Mouse (Mus musculus) heart, embryonic 10.5 days (tissue): ENCODE measurements at regions not wholly inside any gene's neighbourhood (a gene's known extent, or its start where the extent isn't known, plus 50 kb on each side); places are given as distances from the start of the nearest gene placed in this dataset.
A peak's percentile ranks its signal among the peaks of the same experiment; 100 is the strongest.
"Not testable (repeated sequence)": the region's sequence is repeated elsewhere in the genome, so short reads cannot be mapped to it uniquely, and the experiment has no call there.

Experiments
- DNase-seq: peaks from one replicate; pipeline ENCODE4 v3.0.0-alpha.2; 2017; ENCODE audit warnings: low spot score
- H3K27ac ChIP-seq: fragments of 300-500 bp; sonication (generic); 2 replicates; pipeline ENCODE4 v1.5.1; 2016; ENCODE audit warnings: mild to moderate bottlenecking
- H3K27me3 ChIP-seq: fragments of 300-500 bp; sonication (generic); 2 replicates; pipeline ENCODE4 v1.6.1; 2016; ENCODE audit warnings: mild to moderate bottlenecking; ENCODE audit not compliant: poor library complexity, insufficient read depth, severe bottlenecking
- H3K36me3 ChIP-seq: fragments of 300-500 bp; sonication (generic); 2 replicates; pipeline ENCODE4 v1.6.1; 2016; ENCODE audit warnings: mild to moderate bottlenecking, moderate library complexity
- H3K4me1 ChIP-seq: fragments of 300-500 bp; sonication (generic); 2 replicates; pipeline ENCODE4 v1.6.1; 2016; ENCODE audit warnings: mild to moderate bottlenecking
- H3K4me3 ChIP-seq: fragments of 300-500 bp; sonication (generic); 2 replicates; pipeline ENCODE4 v1.5.1; 2016; ENCODE audit warnings: mild to moderate bottlenecking, moderate library complexity
- H3K9me3 ChIP-seq: fragments of 300-500 bp; sonication (generic); 2 replicates; pipeline ENCODE4 v1.6.1; 2016; ENCODE audit warnings: mild to moderate bottlenecking, moderate library complexity
- WGBS: fragments of 180-500 bp; shearing (Covaris S2); methylation state at CpG from one replicate; pipeline ENCODE4 v1.1.7; 2016; 5-methylcytosine and 5-hydroxymethylcytosine counted together

- no peak for DNase-seq
- Histone ChIP-seq H3K4me1 (peaks cover 9% of the 10 kb centered on the region; the same call in 1 of the 2 replicates), H3K4me3 (peak overlapping the region; percentile 40; the same call in 1 of the 2 replicates), H3K36me3 (no peaks in the 10 kb centered on the region), H3K27me3 (no peaks in the 10 kb centered on the region), H3K27ac (peak overlapping the region; percentile 70; the same call in 1 of the 2 replicates), H3K9me3 (no peaks in the 10 kb centered on the region)
- WGBS: 19% methylated on average over 2 of the region's 2 CpGs
Observed at GRCm38 (mm10) chr11:25057543-25057942, 979.7 kb downstream of the Bcl11a start.

GRCm38 (mm10) chr11:25063042-25063441 is 985.2 kb downstream of the Bcl11a start:
- 49% methylated on average over 4 of the region's 4 CpGs for WGBS
- DNase-seq: no peak

GRCm38 (mm10) chr11:25063978-25064377 is 986.1 kb downstream of the Bcl11a start:
- WGBS: 46% methylated on average over 2 of the region's 2 CpGs
- no peaks in the 10 kb centered on the region for H3K4me1 ChIP-seq
- H3K27me3 ChIP-seq: no peaks in the 10 kb centered on the region
- no peak for DNase-seq
- H3K9me3 ChIP-seq: no peaks in the 10 kb centered on the region
- H3K27ac ChIP-seq: no peak overlapping the region
- no peaks in the 10 kb centered on the region for H3K36me3 ChIP-seq
- no peak overlapping the region for H3K4me3 ChIP-seq

More at GRCm38 (mm10) chr11:25063042-25063441, 985.2 kb downstream of the Bcl11a start:
- H3K4me3 ChIP-seq: no peak overlapping the region
- H3K27me3 ChIP-seq: no peaks in the 10 kb centered on the region
- no peak overlapping the region for H3K27ac ChIP-seq
- no peaks in the 10 kb centered on the region for H3K9me3 ChIP-seq
- no peaks in the 10 kb centered on the region for H3K4me1 ChIP-seq
- H3K36me3 ChIP-seq: no peaks in the 10 kb centered on the region

- 92% methylated on average over 3 of the region's 3 CpGs for WGBS
- H3K4me3 ChIP-seq, H3K27ac ChIP-seq, H3K27me3 ChIP-seq, H3K9me3 ChIP-seq, DNase-seq, H3K4me1 ChIP-seq, H3K36me3 ChIP-seq: not testable (repeated sequence)
Observed at GRCm38 (mm10) chr11:25099976-25100375, 1022.1 kb downstream of the Bcl11a start.

GRCm38 (mm10) chr11:25104432-25104831 is 1026.6 kb downstream of the Bcl11a start:
- Histone ChIP-seq H3K36me3 (no peaks in the 10 kb centered on the region), H3K4me1 (no peaks in the 10 kb centered on the region), H3K27me3 (no peaks in the 10 kb centered on the region), H3K9me3 (no peaks in the 10 kb centered on the region), H3K27ac (no peak overlapping the region), H3K4me3 (no peak overlapping the region)
- 69% methylated on average over 8 of the region's 8 CpGs for WGBS
- no peak for DNase-seq

GRCm38 (mm10) chr11:25124458-25124857 is 1046.6 kb downstream of the Bcl11a start:
- Histone ChIP-seq H3K27ac (no peak overlapping the region), H3K4me1 (no peaks in the 10 kb centered on the region; the same call in 1 of the 2 replicates), H3K27me3 (no peaks in the 10 kb centered on the region), H3K9me3 (no peaks in the 10 kb centered on the region), H3K36me3 (no peaks in the 10 kb centered on the region), H3K4me3 (no peak overlapping the region)
- WGBS: 50% methylated on average over 2 of the region's 2 CpGs
- no peak for DNase-seq

GRCm38 (mm10) chr11:25142226-25142625 is 1064.4 kb downstream of the Bcl11a start:
- no peaks in the 10 kb centered on the region for H3K27me3 ChIP-seq
- H3K27ac ChIP-seq: no peak overlapping the region
- H3K36me3 ChIP-seq: no peaks in the 10 kb centered on the region
- H3K9me3 ChIP-seq: no peaks in the 10 kb centered on the region
- DNase-seq: no peak
- WGBS: 65% methylated on average over 2 of the region's 2 CpGs
- H3K4me3 ChIP-seq: no peak overlapping the region
- no peaks in the 10 kb centered on the region for H3K4me1 ChIP-seq

GRCm38 (mm10) chr11:25142833-25143232 is 1065.0 kb downstream of the Bcl11a start:
- DNase-seq: no peak
- H3K27me3 ChIP-seq: no peaks in the 10 kb centered on the region
- no peaks in the 10 kb centered on the region for H3K4me1 ChIP-seq
- H3K9me3 ChIP-seq: no peaks in the 10 kb centered on the region
- no peak overlapping the region for H3K4me3 ChIP-seq
- 75% methylated on average over 4 of the region's 4 CpGs for WGBS
- no peaks in the 10 kb centered on the region for H3K36me3 ChIP-seq
- no peak overlapping the region for H3K27ac ChIP-seq

- no peak overlapping the region for H3K4me3 ChIP-seq
- 82% methylated on average over 3 of the region's 3 CpGs for WGBS
- no peak for DNase-seq
- H3K27me3 ChIP-seq: no peaks in the 10 kb centered on the region
- H3K27ac ChIP-seq: no peak overlapping the region
- H3K4me1 ChIP-seq: no peaks in the 10 kb centered on the region
- no peaks in the 10 kb centered on the region for H3K9me3 ChIP-seq
- H3K36me3 ChIP-seq: no peaks in the 10 kb centered on the region
Observed at GRCm38 (mm10) chr11:25147287-25147686, 1063.3 kb downstream of the 5730522E02Rik start.

- Histone ChIP-seq H3K4me1 (no peaks in the 10 kb centered on the region), H3K9me3 (no peaks in the 10 kb centered on the region), H3K36me3 (no peaks in the 10 kb centered on the region), H3K27ac (no peak overlapping the region), H3K27me3 (no peaks in the 10 kb centered on the region), H3K4me3 (peak overlapping the region; percentile 45; the same call in 1 of the 2 replicates)
- WGBS: 34% methylated on average over 5 of the region's 5 CpGs
- DNase-seq: no peak
Observed at GRCm38 (mm10) chr11:25156705-25157104, 1053.9 kb downstream of the 5730522E02Rik start.

GRCm38 (mm10) chr11:25157135-25157860 is 1053.3 kb downstream of the 5730522E02Rik start:
- H3K36me3 ChIP-seq: no peaks in the 10 kb centered on the region
- whole genome bisulfite sequencing: 17% methylated on average over 11 of the region's 11 CpGs
- H3K9me3 ChIP-seq: no peaks in the 10 kb centered on the region
- peak overlapping the region; percentile 45 for H3K4me3 ChIP-seq
- no peak overlapping the region for H3K27ac ChIP-seq
- no peak for DNase-seq
- no peaks in the 10 kb centered on the region for H3K27me3 ChIP-seq
- H3K4me1 ChIP-seq: no peaks in the 10 kb centered on the region

GRCm38 (mm10) chr11:25157861-25158245 is 1052.7 kb downstream of the 5730522E02Rik start:
- WGBS: 83% methylated on average over 3 of the region's 3 CpGs
- no peaks in the 10 kb centered on the region for H3K9me3 ChIP-seq
- no peaks in the 10 kb centered on the region for H3K27me3 ChIP-seq
- H3K4me1 ChIP-seq: no peaks in the 10 kb centered on the region
- H3K27ac ChIP-seq: no peak overlapping the region
- H3K4me3 ChIP-seq: no peak overlapping the region
- DNase-seq: no peak
- H3K36me3 ChIP-seq: no peaks in the 10 kb centered on the region

GRCm38 (mm10) chr11:25158884-25159283 is 1051.7 kb downstream of the 5730522E02Rik start:
- Histone ChIP-seq H3K27ac (no peak overlapping the region), H3K27me3 (no peaks in the 10 kb centered on the region), H3K9me3 (no peaks in the 10 kb centered on the region), H3K36me3 (no peaks in the 10 kb centered on the region), H3K4me1 (no peaks in the 10 kb centered on the region), H3K4me3 (no peak overlapping the region)
- DNase-seq: no peak
- WGBS: 84% methylated on average over 1 of the region's 1 CpGs

GRCm38 (mm10) chr11:25167939-25168338 is 1042.6 kb downstream of the 5730522E02Rik start:
- no peaks in the 10 kb centered on the region for H3K27me3 ChIP-seq
- no peaks in the 10 kb centered on the region for H3K36me3 ChIP-seq
- 86% methylated on average over 1 of the region's 1 CpGs for WGBS
- no peak overlapping the region for H3K4me3 ChIP-seq
- H3K27ac ChIP-seq: no peak overlapping the region
- H3K9me3 ChIP-seq: no peaks in the 10 kb centered on the region
- no peaks in the 10 kb centered on the region for H3K4me1 ChIP-seq
- no peak for DNase-seq
